Comparison of ENCODE assay signal across 27 mouse cellular contexts in genomic region chrX:57506247-57506646, GRCm38 (mm10). TPM values are rescaled to one million over a fixed set of nuclear protein-coding genes. Genes with fewer than 3 reads are reported as not detected.
DNase-seq lines count a peak whose midpoint lies in the region; ATAC-seq and TF ChIP-seq lines count a peak whose summit lies in the region.
"Had no signal": no experiment of that assay in that cellular context is flagged by ENCODE, and none has a peak within 500 bp of the region (broad histone marks: within the 10 kb centered on the region; RNA-seq: fewer than 3 reads in every experiment).

No protein-coding gene starts in this region.

- no peaks in the 10 kb centered on the region for H3K27me3 ChIP-seq in MEL (ENCODE audit: control insufficient read depth in 1 of 2, insufficient read depth in 2 of 2, low read length in 2 of 2)
- H3K27me3 ChIP-seq in heart, embryonic 12.5 days (replicated peaks) = peaks cover 44% of the 10 kb centered on the region
- no peaks in the 10 kb centered on the region for H3K27me3 ChIP-seq in forebrain, postnatal 0 days (ENCODE audit: insufficient read depth, low read length)
- H3K27me3 ChIP-seq: CH12.LX had no signal

- H3K27ac ChIP-seq in MEL (ENCODE audit: control insufficient read depth, low read depth, low read length) = peak overlapping the region; percentile 56
- no peak overlapping the region for H3K27ac ChIP-seq in heart, embryonic 12.5 days (ENCODE audit: poor library complexity, severe bottlenecking)
- no peak overlapping the region for H3K27ac ChIP-seq in forebrain, postnatal 0 days (ENCODE audit: low read depth, low read length)

- peaks cover 0 to 6% of the 10 kb centered on the region in 2 experiments; a peak in 2 of 4 replicates for H3K36me3 ChIP-seq in MEL (ENCODE audit: control insufficient read depth in 1 of 2, insufficient read depth in 2 of 2, low read length in 2 of 2)
- H3K36me3 ChIP-seq in heart, embryonic 12.5 days = no peaks in the 10 kb centered on the region
- H3K36me3 ChIP-seq in forebrain, postnatal 0 days (ENCODE audit: insufficient read depth) = no peaks in the 10 kb centered on the region
- H3K36me3 ChIP-seq: G1E had no signal

- H3K4me2 ChIP-seq in heart, embryonic 12.5 days = no peak overlapping the region
- no peak overlapping the region for H3K4me2 ChIP-seq in forebrain, postnatal 0 days (ENCODE audit: low read depth)

- peak; percentile 29; the same call in 1 of the 2 replicates for ATAC-seq in megakaryocyte progenitor cell, adult 5-6 weeks (replicated peaks; ENCODE audit: poor library complexity)
- no peak for ATAC-seq in heart, embryonic 12.5 days (ENCODE audit: insufficient number of reproducible peaks, low FRiP score)
- no peak for ATAC-seq in forebrain, postnatal 0 days
- ATAC-seq: activated CD4-positive, CD25-positive, alpha-beta regulatory T cell, adult 4 months; CD4-positive, CD25-positive, alpha-beta regulatory T cell, adult 4 months; Patski had no signal

- 0 out of 2 replicates have a peak overlapping the region, but pooled peaks have one; percentile 22 for H3K9ac ChIP-seq in MEL (ENCODE audit: control insufficient read depth, low read depth, low read length, poor library complexity, severe bottlenecking)
- H3K9ac ChIP-seq in heart, embryonic 12.5 days = no peak overlapping the region
- H3K9ac ChIP-seq in forebrain, postnatal 0 days = no peak overlapping the region

- 41% methylated on average over 1 of the region's 1 CpGs for WGBS in heart, embryonic 12.5 days
- 89% methylated on average over 1 of the region's 1 CpGs for WGBS in forebrain, postnatal 0 days

- DNase-seq in MEL (ENCODE audit: low read depth, low spot score) (peak; percentile 82), MEL-GATA-1-ER (ENCODE audit: extremely low read depth, low read depth) (peak; percentile 83)
- DNase-seq in cerebellum, postnatal 10 days = no peak
- DNase-seq in forebrain, postnatal 0 days = no peak
- DNase-seq: adrenal gland, adult 2 months; adrenal gland, adult 8-10 months; adrenal gland, postnatal 10 days; adrenal gland, postnatal 14 days; adrenal gland, postnatal 25 days; adrenal gland, postnatal 36 days; B cell, adult 2 months; cerebellum, adult 11 months; cerebellum, adult 11-12 months; cerebellum, adult 18-20 months; cerebellum, adult 2 months; cerebellum, adult 8-10 months had no signal

- no peaks in the 10 kb centered on the region for H3K79me2 ChIP-seq in MEL (ENCODE audit: control insufficient read depth, insufficient read depth, low read length, poor library complexity)

- no peak for TF ChIP-seq CTCF in MEL (IDR thresholded peaks at IDR 0.05 in 2 of 3, conservative IDR thresholded peaks at IDR 0.05 in 1 of 3; ENCODE audit: control insufficient read depth in 1 of 3, insufficient read depth in 1 of 3, low read depth in 2 of 3, low read length in 3 of 3, poor library complexity in 1 of 3, severe bottlenecking in 1 of 3)
- no peak for TF ChIP-seq CTCF in forebrain, postnatal 0 days (IDR thresholded peaks at IDR 0.05; ENCODE audit: low read depth)

- H3K4me3 ChIP-seq in MEL (ENCODE audit: control insufficient read depth in 1 of 2, insufficient read depth in 1 of 2, low read depth in 2 of 2, low read length in 2 of 2) = no peak overlapping the region
- no peak overlapping the region for H3K4me3 ChIP-seq in heart, embryonic 12.5 days
- H3K4me3 ChIP-seq in forebrain, postnatal 0 days (ENCODE audit: low read depth, low read length) = no peak overlapping the region

- peak; percentile 87 to 90 for TF ChIP-seq EP300 in MEL (IDR thresholded peaks at IDR 0.05; ENCODE audit: low read depth in 1 of 2, low read length in 2 of 2)

- peaks cover 3 to 10% of the 10 kb centered on the region in 2 experiments for H3K4me1 ChIP-seq in MEL (ENCODE audit: control insufficient read depth in 1 of 2, insufficient read depth in 2 of 2, low read length in 2 of 2)
- H3K4me1 ChIP-seq in heart, embryonic 12.5 days (replicated peaks) = no peaks in the 10 kb centered on the region
- no peaks in the 10 kb centered on the region for H3K4me1 ChIP-seq in forebrain, postnatal 0 days (ENCODE audit: insufficient read depth)

- no peak for TF ChIP-seq RAD21 in MEL (IDR thresholded peaks at IDR 0.05; ENCODE audit: low read depth, low read length)

- H3K9me3 ChIP-seq in MEL (replicated peaks; ENCODE audit: insufficient read depth, low read length) = no peaks in the 10 kb centered on the region
- no peaks in the 10 kb centered on the region for H3K9me3 ChIP-seq in heart, embryonic 12.5 days (replicated peaks)
- no peaks in the 10 kb centered on the region for H3K9me3 ChIP-seq in forebrain, postnatal 0 days (ENCODE audit: low read length)
- H3K9me3 ChIP-seq: G1E had no signal

- TF ChIP-seq POLR2A in MEL (IDR thresholded peaks at IDR 0.05; ENCODE audit: control insufficient read depth in 1 of 2, insufficient read depth in 1 of 2, low read depth in 1 of 2, low read length in 2 of 2, poor library complexity in 1 of 2) = no peak

TF ChIP-seq in MEL, 35 proteins besides CTCF, POLR2A, EP300 and RAD21:
- no peak for TF ChIP-seq MYC (IDR thresholded peaks at IDR 0.05; ENCODE audit: low read depth, low read length)
- TF ChIP-seq ETS1 (IDR thresholded peaks at IDR 0.05; ENCODE audit: low read depth, low read length) = peak; percentile 79
- TF ChIP-seq ZC3H11A (IDR thresholded peaks at IDR 0.05; ENCODE audit: low read depth, low read length) = no peak
- TF ChIP-seq USF1 (IDR thresholded peaks at IDR 0.05; ENCODE audit: low read depth, low read length) = no peak
- TF ChIP-seq GATA1 (IDR thresholded peaks at IDR 0.05; ENCODE audit: low read depth, low read length) = peak; percentile 87
- TF ChIP-seq KAT2A (conservative IDR thresholded peaks at IDR 0.05; ENCODE audit: low read depth, low read length) = no peak
- 0 out of 2 replicates have a peak, but pooled peaks have one; percentile 17 for TF ChIP-seq ZNF384 (IDR thresholded peaks at IDR 0.05; ENCODE audit: low read depth, low read length)
- TF ChIP-seq SMC3 (IDR thresholded peaks at IDR 0.05; ENCODE audit: low read depth, low read length) = no peak
- TF ChIP-seq CHD2 (IDR thresholded peaks at IDR 0.05; ENCODE audit: low read length) = no peak
- no peak for TF ChIP-seq ZMIZ1 (IDR thresholded peaks at IDR 0.05; ENCODE audit: low read depth, low read length)
- no peak for TF ChIP-seq MAZ (IDR thresholded peaks at IDR 0.05; ENCODE audit: low read depth, low read length)
- no peak for TF ChIP-seq NELFE (IDR thresholded peaks at IDR 0.05; ENCODE audit: low read depth, low read length)
- 0 out of 2 replicates have a peak, but pooled peaks have one; percentile 27 for TF ChIP-seq BHLHE40 (IDR thresholded peaks at IDR 0.05; ENCODE audit: borderline replicate concordance, low read depth, low read length)
- TF ChIP-seq GABPA (IDR thresholded peaks at IDR 0.05; ENCODE audit: low read depth, low read length) = no peak
- TF ChIP-seq MYB (IDR thresholded peaks at IDR 0.05; ENCODE audit: low read depth, low read length) = no peak
- TF ChIP-seq NRF1 (IDR thresholded peaks at IDR 0.05; ENCODE audit: insufficient read depth, low read depth, low read length, poor library complexity, severe bottlenecking) = no peak
- TF ChIP-seq E2F4 (IDR thresholded peaks at IDR 0.05; ENCODE audit: borderline replicate concordance, low read depth, low read length) = no peak
- TF ChIP-seq TAL1 (IDR thresholded peaks at IDR 0.05; ENCODE audit: low read length) = peak; percentile 49
- TF ChIP-seq USF2 (IDR thresholded peaks at IDR 0.05; ENCODE audit: borderline replicate concordance in 1 of 2, insufficient read depth in 1 of 2, low read depth in 1 of 2, low read length in 2 of 2) = no peak
- no peak for TF ChIP-seq POLR2AphosphoS5 (IDR thresholded peaks at IDR 0.05; ENCODE audit: borderline replicate concordance, low read depth, low read length)
- peak; percentile 49; the same call in 1 of the 2 replicates for TF ChIP-seq RCOR1 (IDR thresholded peaks at IDR 0.05; ENCODE audit: low read depth, low read length)
- no peak for TF ChIP-seq ELF1 (IDR thresholded peaks at IDR 0.05; ENCODE audit: low read depth, low read length)
- TF ChIP-seq MXI1 (IDR thresholded peaks at IDR 0.05; ENCODE audit: low read depth, low read length) = no peak
- TF ChIP-seq TCF12 (IDR thresholded peaks at IDR 0.05; ENCODE audit: low read depth, low read length) = peak; percentile 86

RNA-seq across cellular contexts. Expression of gene Gpr101, which starts 2.7 kb away (rescaled TPM):
- not detected in 2 replicates for total RNA-seq in MEL (2012; rRNA removed)
- not detected for polyA plus RNA-seq in MEL (2012; ENCODE audit: insufficient read depth in 1 of 2, insufficient read length in 2 of 2, low read depth in 1 of 2, low replicate concordance in 2 of 2, missing spikeins in 1 of 2)
- total RNA-seq in megakaryocyte progenitor cell, adult 5-6 weeks (2015) = not detected in 2 replicates
- total RNA-seq in megakaryocyte progenitor cell, adult 5-6 weeks (2017) = not detected in 2 replicates
- polyA plus RNA-seq in heart, embryonic 12.5 days (2016; fragmentation: Nextera tagmentation; extraction: Ambion mirVana) = not detected in 2 replicates
- 1.2 and 2.0 TPM in 2 replicates for total RNA-seq in forebrain, postnatal 0 days (2014; rRNA removed)
- 0.29 and 0.42 TPM in 2 replicates for polyA plus RNA-seq in forebrain, postnatal 0 days (2015; fragmentation: Nextera tagmentation; extraction: Ambion mirVana)
- total RNA-seq: adrenal gland, adult 18-20 months; adrenal gland, adult 2 months; adrenal gland, adult 8-10 months; adrenal gland, postnatal 10 days; adrenal gland, postnatal 14 days; adrenal gland, postnatal 25 days; adrenal gland, postnatal 36 days; adrenal gland, postnatal 4 days; CH12.LX; ES-E14 had no signal
- polyA plus RNA-seq: activated CD4-positive, CD25-positive, alpha-beta regulatory T cell, adult 4 months; adrenal gland, adult 2 months; C2C12; CD4-positive, CD25-positive, alpha-beta regulatory T cell, adult 4 months; G1E; Patski had no signal

Comparison
In these comparisons a context has a peak if more than half of its experiments do, and no peak if none do; other contexts are left out.
1. DNase-seq: peak in MEL (single experiment) and MEL-GATA-1-ER (single experiment); none in cerebellum, postnatal 10 days (0 of 2) and forebrain, postnatal 0 days (single experiment).